Mouse (Mus musculus): Measurements from ENCODE around the gene Fcer2a. TPM values are rescaled to one million over a fixed set of nuclear protein-coding genes. Genes with fewer than 3 reads are reported as not detected.

Fcer2a gene
- polyA plus RNA-seq, 1 experiment from 2014 or later: 0.11 TPM

DNA sequence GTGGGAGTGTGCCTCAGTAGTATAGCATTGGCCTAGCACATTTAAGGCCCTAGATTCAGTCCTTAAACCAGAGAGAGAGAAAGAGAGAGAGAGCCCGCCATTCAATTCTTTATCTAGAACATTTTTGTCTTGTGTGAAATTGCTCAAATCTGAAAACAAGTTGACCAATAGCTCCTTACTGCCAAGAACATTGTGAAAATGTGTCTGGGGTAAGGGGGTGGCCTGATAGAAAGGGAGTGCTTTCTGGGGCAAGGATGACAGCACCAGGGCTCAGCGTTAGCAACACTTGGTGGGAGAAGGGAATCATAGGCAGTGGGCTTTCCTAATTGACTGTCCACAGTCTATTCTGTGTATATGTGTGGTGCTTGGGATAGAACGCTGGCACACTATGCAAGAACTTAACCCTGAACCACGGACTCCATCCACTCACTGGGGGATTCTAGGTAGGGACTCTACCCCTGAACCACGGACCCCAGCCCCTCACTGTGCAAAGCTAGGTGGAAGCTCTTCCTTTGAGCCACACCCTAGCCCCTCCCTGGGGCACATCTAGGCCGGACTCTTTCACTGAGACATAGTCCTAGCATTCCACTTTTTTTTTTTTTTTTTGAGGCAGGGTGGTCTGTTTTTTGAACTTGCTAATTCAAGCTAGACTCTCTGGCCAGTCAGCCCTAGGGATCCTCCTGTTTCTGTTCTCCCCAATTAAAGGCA lies 47.0 kb downstream of the Fcer2a start:
- DNase-seq (ENCODE audit: low spot score): no peak
- H3K4me3 ChIP-seq: no peak overlapping the region
- H3K27ac ChIP-seq (replicated peaks): no peak overlapping the region
- H3K9me3 ChIP-seq (replicated peaks): no peaks in the 10 kb centered on the region
- H3K36me3 ChIP-seq: no peaks in the 10 kb centered on the region
- H3K4me1 ChIP-seq: no peaks in the 10 kb centered on the region
- no peaks in the 10 kb centered on the region for H3K27me3 ChIP-seq (ENCODE audit: low read depth, poor library complexity, severe bottlenecking)
- 86% methylated on average over 6 of the region's 6 CpGs for WGBS

- Histone ChIP-seq H3K9me3 (replicated peaks) (no peaks in the 10 kb centered on the region), H3K36me3 (no peaks in the 10 kb centered on the region), H3K27me3 (ENCODE audit: low read depth, poor library complexity, severe bottlenecking) (no peaks in the 10 kb centered on the region), H3K4me1 (no peaks in the 10 kb centered on the region), H3K4me3 (no peak overlapping the region), H3K27ac (replicated peaks) (no peak overlapping the region)
- WGBS: 22% methylated on average over 5 of the region's 5 CpGs
- DNase-seq (ENCODE audit: low spot score): no peak
Observed at GRCm38 (mm10) chr8:3645804-3646203, 48.2 kb downstream of the Fcer2a start.

Other genes with a start within 250 kb of the Fcer2a start
- 4.5 and 4.8 TPM in 2 replicates for gene Pex11g, start 226.5 kb downstream of the Fcer2a start, polyA plus RNA-seq (2016; fragmentation: Nextera tagmentation; extraction: Ambion mirVana)
- not detected in 2 replicates for gene Tex45, start 223.3 kb downstream of the Fcer2a start, polyA plus RNA-seq (2016; fragmentation: Nextera tagmentation; extraction: Ambion mirVana)
- 69.4 and 80.0 TPM in 2 replicates for gene Zfp358, start 201.0 kb downstream of the Fcer2a start, polyA plus RNA-seq (2016; fragmentation: Nextera tagmentation; extraction: Ambion mirVana)
- 62.0 and 69.6 TPM in 2 replicates for gene Mcoln1, start 193.7 kb downstream of the Fcer2a start, polyA plus RNA-seq (2016; fragmentation: Nextera tagmentation; extraction: Ambion mirVana)
- gene Pnpla6, start 178.8 kb downstream of the Fcer2a start, polyA plus RNA-seq (2016; fragmentation: Nextera tagmentation; extraction: Ambion mirVana): 20.0 and 22.2 TPM in 2 replicates
- gene C330021F23Rik, start 126.2 kb downstream of the Fcer2a start, polyA plus RNA-seq (2016; fragmentation: Nextera tagmentation; extraction: Ambion mirVana): 9.8 and 11.2 TPM in 2 replicates
- 10.4 and 14.3 TPM in 2 replicates for gene Camsap3, start 106.9 kb downstream of the Fcer2a start, polyA plus RNA-seq (2016; fragmentation: Nextera tagmentation; extraction: Ambion mirVana)
- gene Xab2, start 72.9 kb downstream of the Fcer2a start, polyA plus RNA-seq (2016; fragmentation: Nextera tagmentation; extraction: Ambion mirVana): 76.5 and 77.0 TPM in 2 replicates
- gene Pet100, start 72.6 kb downstream of the Fcer2a start, polyA plus RNA-seq (2016; fragmentation: Nextera tagmentation; extraction: Ambion mirVana): 94.0 and 97.3 TPM in 2 replicates
- 0.22 and 0.27 TPM in 2 replicates for gene Pcp2, start 68.6 kb downstream of the Fcer2a start, polyA plus RNA-seq (2016; fragmentation: Nextera tagmentation; extraction: Ambion mirVana)
- 30.3 and 35.4 TPM in 2 replicates for gene Stxbp2, start 63.2 kb downstream of the Fcer2a start, polyA plus RNA-seq (2016; fragmentation: Nextera tagmentation; extraction: Ambion mirVana)
- 0.20 and 0.21 TPM in 2 replicates for gene Retn, start 38.4 kb downstream of the Fcer2a start, polyA plus RNA-seq (2016; fragmentation: Nextera tagmentation; extraction: Ambion mirVana)
- gene Mcemp1, start 28.4 kb downstream of the Fcer2a start, polyA plus RNA-seq (2016; fragmentation: Nextera tagmentation; extraction: Ambion mirVana): 0.07 and 0.15 TPM in 2 replicates
- gene Fcor, start 21.8 kb downstream of the Fcer2a start, polyA plus RNA-seq (2016; fragmentation: Nextera tagmentation; extraction: Ambion mirVana): 9.2 and 10.0 TPM in 2 replicates
- 47.2 and 48.8 TPM in 2 replicates for gene Trappc5, start 17.9 kb downstream of the Fcer2a start, polyA plus RNA-seq (2016; fragmentation: Nextera tagmentation; extraction: Ambion mirVana)
- gene Clec4g, start 26.5 kb upstream of the Fcer2a start, polyA plus RNA-seq (2016; fragmentation: Nextera tagmentation; extraction: Ambion mirVana): 0.09 and 0.26 TPM in 2 replicates
- not detected in 2 replicates for gene Cd209a, start 54.8 kb upstream of the Fcer2a start, polyA plus RNA-seq (2016; fragmentation: Nextera tagmentation; extraction: Ambion mirVana)
- gene Cd209e, start 160.1 kb upstream of the Fcer2a start, polyA plus RNA-seq (2016; fragmentation: Nextera tagmentation; extraction: Ambion mirVana): not detected in 2 replicates
- gene Cd209d, start 184.4 kb upstream of the Fcer2a start, polyA plus RNA-seq (2016; fragmentation: Nextera tagmentation; extraction: Ambion mirVana): not detected in 2 replicates
- gene Cd209b, start 232.7 kb upstream of the Fcer2a start, polyA plus RNA-seq (2016; fragmentation: Nextera tagmentation; extraction: Ambion mirVana): not detected in 2 replicates